Comparison of ENCODE assay signal across 8 mouse cellular contexts in genomic region chr11:6520507-6521173, GRCm38 (mm10). TPM values are rescaled to one million over a fixed set of nuclear protein-coding genes. Genes with fewer than 3 reads are reported as not detected.
DNase-seq lines count a peak whose midpoint lies in the region; ATAC-seq and TF ChIP-seq lines count a peak whose summit lies in the region.

Myo1g (minus strand) TSS chr11:6520965.

- H3K9me3 ChIP-seq in liver, embryonic 16.5 days (replicated peaks; ENCODE audit: control insufficient read depth, low read length): no peaks in the 10 kb centered on the region

- TF ChIP-seq POLR2A in bone marrow macrophage, adult 2 months (IDR thresholded peaks at IDR 0.05; ENCODE audit: borderline replicate concordance, low read depth, low read length): no peak

- no peaks in the 10 kb centered on the region for H3K27me3 ChIP-seq in liver, embryonic 16.5 days (ENCODE audit: control insufficient read depth, insufficient read depth, low read depth, low read length)

- peaks cover 26% of the 10 kb centered on the region for H3K4me1 ChIP-seq in bone marrow macrophage, adult 2 months (ENCODE audit: control insufficient read depth, insufficient read depth, low read length)
- H3K4me1 ChIP-seq in liver, embryonic 16.5 days (ENCODE audit: control insufficient read depth, low read depth, low read length): peaks cover 3% of the 10 kb centered on the region; the same call in 1 of the 2 replicates

- ATAC-seq in CD4-positive, CD25-positive, alpha-beta regulatory T cell, adult 4 months: peak; percentile 86
- no peak; the same call in 1 of the 2 replicates for ATAC-seq in liver, embryonic 16.5 days (ENCODE audit: low read depth)

- peak within 1 kb of the TSS; percentile 84 for H3K4me3 ChIP-seq in bone marrow macrophage, adult 2 months (ENCODE audit: insufficient read depth, low read length)
- peak within 1 kb of the TSS; percentile 42 for H3K4me3 ChIP-seq in liver, embryonic 16.5 days (ENCODE audit: low read depth, low read length)

- TF ChIP-seq CTCF in bone marrow macrophage, adult 2 months (IDR thresholded peaks at IDR 0.05; ENCODE audit: low read depth, low read length): no peak

- H3K9ac ChIP-seq in liver, embryonic 16.5 days (ENCODE audit: low read depth, low read length): peak within 1 kb of the TSS; percentile 25; the same call in 1 of the 2 replicates

- 12% methylated on average over 7 of the region's 7 CpGs for WGBS in liver, embryonic 16.5 days (ENCODE audit: insufficient replicate concordance)

- H3K36me3 ChIP-seq in liver, embryonic 16.5 days (ENCODE audit: control insufficient read depth, insufficient read depth): peaks cover 11% of the 10 kb centered on the region

- peak; percentile 72 to 73 for DNase-seq in spleen, adult 18-20 months
- DNase-seq in retina, embryonic 14.5 days (ENCODE audit: low spot score): no peak
- DNase-seq in right cerebral cortex, adult 2 months (ENCODE audit: low spot score in 2 of 2): no peak
- DNase-seq in urinary bladder, postnatal 4 days (ENCODE audit: low spot score in 2 of 2): no peak
- DNase-seq in right cerebral cortex, adult 18-20 months: no peak

- peak within 1 kb of the TSS; percentile 8 for H3K4me2 ChIP-seq in liver, embryonic 16.5 days (ENCODE audit: low read depth, low read length)

- H3K27ac ChIP-seq in bone marrow macrophage, adult 2 months (ENCODE audit: insufficient read depth, low read depth, low read length): peak within 1 kb of the TSS; percentile 78
- peak within 1 kb of the TSS; percentile 71 for H3K27ac ChIP-seq in liver, embryonic 16.5 days (ENCODE audit: low read length)

RNA-seq across cellular contexts. Expression of gene Myo1g, which starts in this region (rescaled TPM):
- 100 to 1,000 TPM; 132 to 240 TPM for polyA plus RNA-seq in CD4-positive, CD25-positive, alpha-beta regulatory T cell, adult 4 months (2017; shearing (Covaris generic))
- 96.5 and 106 TPM in 2 replicates for polyA plus RNA-seq in bone marrow macrophage, adult 2 months (2012; ENCODE audit: insufficient read depth, insufficient read length, missing spikeins)
- polyA plus RNA-seq in liver, embryonic 16.5 days (2015; fragmentation: Nextera tagmentation; extraction: Ambion mirVana): 8.5 and 8.7 TPM in 2 replicates

Comparison
In these comparisons a context has a peak if more than half of its experiments do, and no peak if none do; other contexts are left out.
1. RNA of gene Myo1g (polyA plus RNA-seq): 132 to 240 TPM in CD4-positive, CD25-positive, alpha-beta regulatory T cell, adult 4 months and 96.5 to 106 TPM in bone marrow macrophage, adult 2 months; 8.5 to 8.7 TPM in liver, embryonic 16.5 days; every median in the first group is over 10 times any median in the second.
2. DNase-seq: peak in spleen, adult 18-20 months (2 of 2); none in retina, embryonic 14.5 days (single experiment), right cerebral cortex, adult 2 months (0 of 2), urinary bladder, postnatal 4 days (0 of 2) and right cerebral cortex, adult 18-20 months (single experiment).